Mouse (Mus musculus): ENCODE measurements at regions not wholly inside any gene's neighbourhood (a gene's known extent, or its start where the extent isn't known, plus 50 kb on each side); places are given as distances from the start of the nearest gene placed in this dataset.

DNA sequence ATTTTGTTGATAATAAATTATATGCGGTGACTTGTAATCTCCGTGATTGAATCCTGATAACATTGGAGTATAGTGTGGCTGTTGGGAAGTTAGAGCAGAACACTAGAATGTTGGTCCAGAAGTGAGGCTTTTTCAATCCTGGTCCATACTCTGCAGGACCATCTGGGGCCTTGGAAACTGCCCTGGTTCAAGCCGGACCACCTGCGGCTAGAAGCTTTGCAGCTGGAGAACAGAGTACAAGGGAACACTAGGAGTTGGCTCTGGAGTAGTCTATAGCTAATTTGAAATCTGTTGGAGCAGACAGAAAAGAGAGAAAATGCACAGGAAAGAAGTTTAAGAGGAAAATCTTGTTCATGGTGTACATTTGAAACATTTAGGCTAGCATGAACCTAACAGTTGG lies 79.0 kb downstream of the Casp12 start:
- no peak for TF ChIP-seq CTCF (IDR thresholded peaks at IDR 0.05; ENCODE audit: control insufficient read depth, insufficient read depth, insufficient replicate concordance, low read depth, low read length)
- no peak for TF ChIP-seq POLR2A (IDR thresholded peaks at IDR 0.05; ENCODE audit: control insufficient read depth, low read depth, low read length)
- H3K4me3 ChIP-seq (ENCODE audit: control insufficient read depth, low read depth, low read length) = no peak overlapping the region
- H3K27me3 ChIP-seq (ENCODE audit: control insufficient read depth, insufficient read depth, low read length) = no peaks in the 10 kb centered on the region
- no peaks in the 10 kb centered on the region for H3K36me3 ChIP-seq (ENCODE audit: control insufficient read depth, insufficient read depth, low read length)
- no peaks in the 10 kb centered on the region for H3K4me1 ChIP-seq (ENCODE audit: control insufficient read depth, insufficient read depth, low read length)
- no peak overlapping the region for H3K27ac ChIP-seq (ENCODE audit: control insufficient read depth, insufficient read depth, low read depth, low read length)

DNA sequence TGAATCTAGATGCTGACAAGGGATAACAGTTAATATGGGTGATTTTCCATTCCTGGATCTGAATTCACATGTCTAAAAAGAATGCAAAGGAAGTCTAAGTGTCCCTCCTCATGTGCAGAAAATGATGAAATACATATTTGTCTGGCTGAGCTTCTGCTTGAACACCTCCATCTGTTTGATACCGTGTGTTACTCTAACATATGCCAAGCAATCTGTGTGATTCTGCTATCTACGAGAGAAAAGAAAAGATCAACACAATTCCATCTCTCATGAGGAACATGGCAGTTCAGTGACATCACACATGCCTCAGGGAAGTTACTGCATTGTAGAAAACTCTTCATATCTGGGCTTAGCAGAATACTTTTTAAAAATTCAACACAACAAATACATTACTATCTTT lies 103.0 kb downstream of the Casp12 start:
- TF ChIP-seq POLR2A (IDR thresholded peaks at IDR 0.05; ENCODE audit: control insufficient read depth, low read depth, low read length) (no peak), CTCF (IDR thresholded peaks at IDR 0.05; ENCODE audit: control insufficient read depth, insufficient read depth, insufficient replicate concordance, low read depth, low read length) (no peak)
- Histone ChIP-seq H3K36me3 (ENCODE audit: control insufficient read depth, insufficient read depth, low read length) (no peaks in the 10 kb centered on the region), H3K4me3 (ENCODE audit: control insufficient read depth, low read depth, low read length) (no peak overlapping the region), H3K27me3 (ENCODE audit: control insufficient read depth, insufficient read depth, low read length) (no peaks in the 10 kb centered on the region), H3K4me1 (ENCODE audit: control insufficient read depth, insufficient read depth, low read length) (no peaks in the 10 kb centered on the region), H3K27ac (ENCODE audit: control insufficient read depth, insufficient read depth, low read depth, low read length) (no peak overlapping the region)

DNA sequence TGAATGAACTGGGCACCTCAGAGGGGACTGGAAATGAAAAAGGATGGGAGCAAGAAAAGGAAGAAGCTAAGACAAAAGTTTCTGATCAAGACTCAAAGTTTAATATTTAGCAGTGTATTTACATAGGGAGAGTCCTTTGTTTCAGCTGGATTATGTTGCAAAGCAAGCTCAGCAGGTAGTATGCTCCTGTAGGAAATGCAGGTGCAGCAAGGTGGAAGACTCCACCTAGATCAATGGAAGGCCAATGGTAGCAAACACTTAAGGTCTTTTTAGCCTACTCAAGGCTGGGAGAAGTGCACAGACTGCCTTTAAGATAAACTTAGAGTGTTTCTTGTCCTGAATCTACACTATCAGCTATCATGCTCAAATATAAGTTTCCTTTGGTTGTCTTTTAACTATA lies 111.4 kb downstream of the Casp12 start:
- Histone ChIP-seq H3K4me3 (ENCODE audit: control insufficient read depth, low read depth, low read length) (no peak overlapping the region), H3K27ac (ENCODE audit: control insufficient read depth, insufficient read depth, low read depth, low read length) (no peak overlapping the region), H3K4me1 (ENCODE audit: control insufficient read depth, insufficient read depth, low read length) (no peaks in the 10 kb centered on the region), H3K36me3 (ENCODE audit: control insufficient read depth, insufficient read depth, low read length) (no peaks in the 10 kb centered on the region), H3K27me3 (ENCODE audit: control insufficient read depth, insufficient read depth, low read length) (no peaks in the 10 kb centered on the region)
- TF ChIP-seq POLR2A (IDR thresholded peaks at IDR 0.05; ENCODE audit: control insufficient read depth, low read depth, low read length) = no peak
- TF ChIP-seq CTCF (IDR thresholded peaks at IDR 0.05; ENCODE audit: control insufficient read depth, insufficient read depth, insufficient replicate concordance, low read depth, low read length) = no peak

DNA sequence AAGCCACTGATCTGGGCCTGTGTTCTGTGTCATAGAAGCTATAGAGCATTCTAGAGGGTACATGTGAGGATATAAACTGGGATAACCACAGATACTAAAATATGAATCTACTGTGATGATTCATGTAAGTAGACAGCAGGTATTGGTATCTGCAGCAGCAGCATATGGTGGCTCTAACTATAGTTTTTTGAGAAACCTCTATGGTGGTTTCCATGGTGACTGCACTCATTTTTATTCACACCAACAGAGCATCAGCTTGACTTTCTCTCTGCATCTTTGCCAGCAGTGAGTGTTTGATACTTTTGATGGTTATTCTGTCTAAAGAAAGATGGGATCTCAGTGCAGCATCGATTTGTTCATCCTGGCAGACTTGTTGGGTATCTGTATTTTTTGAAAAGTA lies 126.8 kb downstream of the Casp12 start:
- no peak for TF ChIP-seq CTCF (IDR thresholded peaks at IDR 0.05; ENCODE audit: control insufficient read depth, insufficient read depth, insufficient replicate concordance, low read depth, low read length)
- no peak for TF ChIP-seq POLR2A (IDR thresholded peaks at IDR 0.05; ENCODE audit: control insufficient read depth, low read depth, low read length)
- H3K36me3 ChIP-seq (ENCODE audit: control insufficient read depth, insufficient read depth, low read length) = no peaks in the 10 kb centered on the region
- H3K27me3 ChIP-seq (ENCODE audit: control insufficient read depth, insufficient read depth, low read length) = no peaks in the 10 kb centered on the region
- no peak overlapping the region for H3K27ac ChIP-seq (ENCODE audit: control insufficient read depth, insufficient read depth, low read depth, low read length)
- H3K4me1 ChIP-seq (ENCODE audit: control insufficient read depth, insufficient read depth, low read length) = no peaks in the 10 kb centered on the region
- H3K4me3 ChIP-seq (ENCODE audit: control insufficient read depth, low read depth, low read length) = no peak overlapping the region

DNA sequence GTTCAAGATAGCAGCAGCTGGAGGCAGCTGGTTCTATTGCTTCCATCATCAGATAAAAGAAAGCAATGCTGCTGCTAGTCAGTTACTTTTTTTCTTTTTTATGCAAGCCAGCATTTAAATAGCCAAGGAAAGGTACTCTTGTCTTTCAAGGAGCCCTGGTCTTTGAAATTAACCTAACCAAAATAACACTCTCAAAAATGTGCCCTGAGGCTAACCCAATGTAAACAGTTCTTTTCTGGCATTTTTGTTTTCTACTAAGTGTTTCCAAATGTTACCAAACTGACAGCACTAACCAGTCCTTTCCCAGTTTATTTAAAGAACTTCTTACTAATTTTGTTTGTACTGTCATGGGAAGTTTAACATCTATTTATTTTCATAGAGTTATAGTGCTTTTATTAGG lies 129.0 kb downstream of the Casp12 start:
- Histone ChIP-seq H3K27ac (ENCODE audit: control insufficient read depth, insufficient read depth, low read depth, low read length) (no peak overlapping the region), H3K27me3 (ENCODE audit: control insufficient read depth, insufficient read depth, low read length) (no peaks in the 10 kb centered on the region), H3K4me3 (ENCODE audit: control insufficient read depth, low read depth, low read length) (no peak overlapping the region), H3K36me3 (ENCODE audit: control insufficient read depth, insufficient read depth, low read length) (no peaks in the 10 kb centered on the region), H3K4me1 (ENCODE audit: control insufficient read depth, insufficient read depth, low read length) (no peaks in the 10 kb centered on the region)
- TF ChIP-seq CTCF (IDR thresholded peaks at IDR 0.05; ENCODE audit: control insufficient read depth, insufficient read depth, insufficient replicate concordance, low read depth, low read length) (no peak), POLR2A (IDR thresholded peaks at IDR 0.05; ENCODE audit: control insufficient read depth, low read depth, low read length) (no peak)

DNA sequence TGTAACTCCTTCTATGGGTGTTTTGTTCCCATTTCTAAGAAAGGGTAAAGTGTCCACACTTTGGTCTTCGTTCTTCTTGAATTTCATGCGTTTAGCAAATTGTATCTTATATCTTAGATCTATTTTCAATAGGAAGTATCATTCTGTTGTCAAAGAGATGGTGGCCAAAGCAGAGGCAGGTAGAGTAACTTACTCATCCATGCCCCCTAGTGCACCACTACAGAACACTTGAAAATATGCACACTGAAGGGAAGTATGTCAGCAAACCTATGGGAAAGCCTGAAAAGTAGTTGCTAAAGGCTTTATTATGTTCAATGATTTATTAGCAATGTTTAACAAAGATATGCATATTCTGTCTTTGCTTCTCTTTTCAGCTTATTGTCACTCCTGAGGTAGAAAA lies 140.0 kb downstream of the Casp12 start:
- Histone ChIP-seq H3K4me1 (ENCODE audit: control insufficient read depth, insufficient read depth, low read length) (no peaks in the 10 kb centered on the region), H3K4me3 (ENCODE audit: control insufficient read depth, low read depth, low read length) (no peak overlapping the region), H3K36me3 (ENCODE audit: control insufficient read depth, insufficient read depth, low read length) (no peaks in the 10 kb centered on the region), H3K27me3 (ENCODE audit: control insufficient read depth, insufficient read depth, low read length) (no peaks in the 10 kb centered on the region), H3K27ac (ENCODE audit: control insufficient read depth, insufficient read depth, low read depth, low read length) (no peak overlapping the region)
- TF ChIP-seq CTCF (IDR thresholded peaks at IDR 0.05; ENCODE audit: control insufficient read depth, insufficient read depth, insufficient replicate concordance, low read depth, low read length) = no peak
- TF ChIP-seq POLR2A (IDR thresholded peaks at IDR 0.05; ENCODE audit: control insufficient read depth, low read depth, low read length) = no peak

DNA sequence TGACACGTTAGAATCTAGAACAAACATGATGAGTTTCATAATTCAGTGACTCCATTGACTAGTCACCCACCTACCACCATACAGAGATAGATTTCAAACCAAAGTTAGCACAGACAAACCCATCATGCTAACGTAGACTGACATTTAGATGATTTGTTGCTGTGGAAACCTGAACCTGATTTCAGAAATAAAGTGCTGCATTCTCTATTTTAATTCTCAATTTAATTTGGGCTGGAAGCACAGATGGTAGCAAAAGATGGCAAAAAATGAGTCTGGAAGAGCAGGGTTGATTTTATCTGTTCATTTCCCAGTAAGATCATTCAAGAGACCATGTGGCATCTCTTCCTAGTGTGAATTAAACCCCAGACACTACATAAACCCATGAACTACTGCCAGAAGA lies 151.6 kb downstream of the Casp12 start:
- Histone ChIP-seq H3K27me3 (ENCODE audit: control insufficient read depth, insufficient read depth, low read length) (no peaks in the 10 kb centered on the region), H3K27ac (ENCODE audit: control insufficient read depth, insufficient read depth, low read depth, low read length) (no peak overlapping the region), H3K36me3 (ENCODE audit: control insufficient read depth, insufficient read depth, low read length) (no peaks in the 10 kb centered on the region), H3K4me1 (ENCODE audit: control insufficient read depth, insufficient read depth, low read length) (no peaks in the 10 kb centered on the region), H3K4me3 (ENCODE audit: control insufficient read depth, low read depth, low read length) (no peak overlapping the region)
- TF ChIP-seq CTCF (IDR thresholded peaks at IDR 0.05; ENCODE audit: control insufficient read depth, insufficient read depth, insufficient replicate concordance, low read depth, low read length) (no peak), POLR2A (IDR thresholded peaks at IDR 0.05; ENCODE audit: control insufficient read depth, low read depth, low read length) (no peak)

DNA sequence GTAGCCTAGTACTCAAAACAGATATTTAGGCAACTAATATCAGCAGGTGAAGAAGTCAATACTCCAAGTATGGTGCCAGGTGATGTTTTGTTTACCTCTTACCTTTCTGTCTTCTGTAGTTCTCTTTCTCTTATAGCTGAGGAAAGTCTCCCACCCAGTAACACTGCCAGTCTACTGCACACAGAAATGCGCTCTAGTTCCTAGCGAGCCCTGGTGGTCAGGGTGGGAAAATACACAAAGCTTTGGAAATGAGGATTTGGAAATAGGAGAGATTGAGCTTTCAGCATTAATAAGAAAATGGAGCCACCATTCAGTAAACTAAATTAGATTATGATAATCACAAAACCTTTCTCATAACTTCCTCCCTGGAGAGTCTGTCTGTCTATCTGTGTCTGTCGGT lies 153.1 kb downstream of the Casp12 start:
- TF ChIP-seq POLR2A (IDR thresholded peaks at IDR 0.05; ENCODE audit: control insufficient read depth, low read depth, low read length) = no peak
- TF ChIP-seq CTCF (IDR thresholded peaks at IDR 0.05; ENCODE audit: control insufficient read depth, insufficient read depth, insufficient replicate concordance, low read depth, low read length) = no peak
- no peaks in the 10 kb centered on the region for H3K4me1 ChIP-seq (ENCODE audit: control insufficient read depth, insufficient read depth, low read length)
- no peak overlapping the region for H3K4me3 ChIP-seq (ENCODE audit: control insufficient read depth, low read depth, low read length)
- no peak overlapping the region for H3K27ac ChIP-seq (ENCODE audit: control insufficient read depth, insufficient read depth, low read depth, low read length)
- no peaks in the 10 kb centered on the region for H3K36me3 ChIP-seq (ENCODE audit: control insufficient read depth, insufficient read depth, low read length)
- no peaks in the 10 kb centered on the region for H3K27me3 ChIP-seq (ENCODE audit: control insufficient read depth, insufficient read depth, low read length)

Measured in testis, adult 2 months (tissue).